16 mouse cellular contexts compared by ENCODE assay signal in genomic region chr9:120973026-120973515, GRCm38 (mm10).
"Had no signal": no experiment of that assay in that cellular context is flagged by ENCODE, and none has a peak within 500 bp of the region (broad histone marks: within the 10 kb centered on the region; RNA-seq: fewer than 3 reads in every experiment).

No protein-coding gene starts in this region.

- H3K9me3 ChIP-seq: limb, embryonic 12.5 days; limb, embryonic 15.5 days; liver, embryonic 13.5 days had no signal

- H3K27ac ChIP-seq: limb, embryonic 12.5 days; limb, embryonic 15.5 days; liver, embryonic 13.5 days had no signal

- H3K27me3 ChIP-seq: limb, embryonic 12.5 days; limb, embryonic 15.5 days; liver, embryonic 13.5 days had no signal

- H3K9ac ChIP-seq: limb, embryonic 12.5 days; limb, embryonic 15.5 days; liver, embryonic 13.5 days had no signal

- DNase-seq: kidney, adult 9 months; kidney, postnatal 14 days; kidney, postnatal 4 days; left cerebral cortex, postnatal 4 days; liver, embryonic 13.5 days; lung, adult 2 months; lung, postnatal 14 days; lung, postnatal 4 days; midbrain, embryonic 14.5 days; retina, postnatal 1 day; right cerebral cortex, postnatal 25 days; thymus, adult 18-20 months; thymus, postnatal 14 days had no signal

- H3K4me2 ChIP-seq: limb, embryonic 12.5 days; limb, embryonic 15.5 days; liver, embryonic 13.5 days; midbrain, embryonic 11.5 days had no signal

- H3K4me3 ChIP-seq: limb, embryonic 12.5 days; limb, embryonic 15.5 days; liver, embryonic 13.5 days had no signal

- H3K4me1 ChIP-seq: liver, embryonic 13.5 days had no signal
